Comparison of ENCODE assay signal across 10 mouse cellular contexts in the genomic region with DNA sequence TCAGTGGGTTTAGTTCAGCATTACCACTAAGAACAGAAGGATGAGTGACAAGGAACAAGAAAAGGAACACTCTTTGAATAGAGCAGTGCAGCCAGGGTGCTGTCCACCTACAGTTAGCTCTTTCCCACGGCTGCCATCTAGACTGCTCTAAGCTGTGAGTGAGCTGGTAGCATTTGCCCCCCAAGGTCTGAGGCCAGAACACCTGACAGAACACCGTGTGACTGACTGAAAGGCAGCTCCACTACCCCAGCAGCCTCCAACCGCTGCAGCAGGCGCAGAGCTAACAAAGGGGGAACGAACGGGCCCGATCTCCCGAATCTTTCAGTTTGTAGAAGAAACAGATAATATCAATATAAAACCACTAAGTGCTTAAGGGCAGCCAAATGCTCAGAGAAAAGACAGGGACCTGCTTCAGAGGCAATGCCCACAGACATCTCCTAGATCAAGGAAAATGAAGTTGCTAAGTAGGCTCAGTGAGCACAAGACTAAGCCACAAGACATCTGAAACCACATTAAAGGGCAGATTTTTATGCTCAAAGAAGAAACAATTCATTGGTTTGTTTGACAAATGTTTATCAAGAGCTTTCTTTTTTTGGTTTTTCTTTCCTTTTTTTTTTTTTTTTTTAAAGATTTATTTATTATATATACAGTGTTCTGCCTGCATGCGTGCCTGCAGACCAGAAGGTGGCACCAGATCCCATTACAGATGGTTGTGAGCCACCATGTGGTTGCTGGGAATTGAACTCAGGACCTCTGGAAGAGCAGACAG. TPM values are rescaled to one million over a fixed set of nuclear protein-coding genes. Genes with fewer than 3 reads are reported as not detected.
DNase-seq lines count a peak whose midpoint lies in the region; ATAC-seq and TF ChIP-seq lines count a peak whose summit lies in the region.
"Had no signal": no experiment of that assay in that cellular context is flagged by ENCODE, and none has a peak within 500 bp of the region (broad histone marks: within the 10 kb centered on the region; RNA-seq: fewer than 3 reads in every experiment).

No protein-coding gene starts in this region.

- no peak overlapping the region for H3K4me3 ChIP-seq in heart, embryonic 14.5 days (ENCODE audit: control insufficient read depth in 1 of 2, insufficient read depth in 1 of 2, low read depth in 1 of 2, low read length in 2 of 2)
- no peak overlapping the region for H3K4me3 ChIP-seq in neural tube, embryonic 13.5 days
- no peak overlapping the region for H3K4me3 ChIP-seq in liver, embryonic 12.5 days
- no peak overlapping the region for H3K4me3 ChIP-seq in left cerebral cortex, adult 2 months

- H3K36me3 ChIP-seq in heart, embryonic 14.5 days (ENCODE audit: control insufficient read depth, insufficient read depth, low read length) = peaks cover 5% of the 10 kb centered on the region; the same call in 1 of the 2 replicates
- H3K36me3 ChIP-seq in neural tube, embryonic 13.5 days = no peaks in the 10 kb centered on the region
- peaks cover 31% of the 10 kb centered on the region for H3K36me3 ChIP-seq in liver, embryonic 12.5 days

- peak overlapping the region; percentile 48; the same call in 1 of the 2 replicates for H3K9ac ChIP-seq in heart, embryonic 14.5 days (ENCODE audit: low read length)
- 0 out of 2 replicates have a peak overlapping the region, but pooled peaks have one; percentile 8 for H3K9ac ChIP-seq in neural tube, embryonic 13.5 days
- H3K9ac ChIP-seq in liver, embryonic 12.5 days = no peak overlapping the region

- no peaks in the 10 kb centered on the region for H3K27me3 ChIP-seq in heart, embryonic 14.5 days (ENCODE audit: control insufficient read depth, insufficient read depth, low read length)
- H3K27me3 ChIP-seq in neural tube, embryonic 13.5 days = no peaks in the 10 kb centered on the region
- H3K27me3 ChIP-seq in liver, embryonic 12.5 days (replicated peaks) = no peaks in the 10 kb centered on the region

- H3K9me3 ChIP-seq in heart, embryonic 14.5 days (ENCODE audit: control insufficient read depth, low read length) = no peaks in the 10 kb centered on the region
- H3K9me3 ChIP-seq in neural tube, embryonic 13.5 days = no peaks in the 10 kb centered on the region
- peaks cover 4% of the 10 kb centered on the region; the same call in 1 of the 2 replicates for H3K9me3 ChIP-seq in liver, embryonic 12.5 days (replicated peaks)

- no peak overlapping the region for H3K4me2 ChIP-seq in heart, embryonic 14.5 days (ENCODE audit: low read length)
- no peak overlapping the region for H3K4me2 ChIP-seq in neural tube, embryonic 13.5 days
- H3K4me2 ChIP-seq in liver, embryonic 12.5 days = no peak overlapping the region

- H3K27ac ChIP-seq in heart, embryonic 14.5 days (replicated peaks in 1 of 2; ENCODE audit: control insufficient read depth in 1 of 2, insufficient read depth in 1 of 2, low read depth in 2 of 2, low read length in 2 of 2) = peak overlapping the region; percentile 30 to 58; a peak in 2 of 4 replicates
- H3K27ac ChIP-seq in neural tube, embryonic 13.5 days (replicated peaks) = no peak overlapping the region
- peak overlapping the region; percentile 43; the same call in 1 of the 2 replicates for H3K27ac ChIP-seq in liver, embryonic 12.5 days
- H3K27ac ChIP-seq in left cerebral cortex, adult 2 months = no peak overlapping the region

- peaks cover 26 to 67% of the 10 kb centered on the region in 2 experiments for H3K4me1 ChIP-seq in heart, embryonic 14.5 days (ENCODE audit: control insufficient read depth in 2 of 2, insufficient read depth in 2 of 2, low read length in 2 of 2)
- peaks cover 32% of the 10 kb centered on the region for H3K4me1 ChIP-seq in neural tube, embryonic 13.5 days (replicated peaks)
- peaks cover 68% of the 10 kb centered on the region for H3K4me1 ChIP-seq in liver, embryonic 12.5 days

- DNase-seq in heart, adult 9 months (ENCODE audit: low spot score in 2 of 2) = no peak
- DNase-seq in neural tube, embryonic 10.5 days (ENCODE audit: extremely low spot score, low spot score) = no peak
- no peak for DNase-seq in left cerebral cortex, adult 2 months (ENCODE audit: extremely low spot score in 1 of 2, low spot score in 2 of 2)
- DNase-seq in layer of hippocampus, adult 9-10 months (ENCODE audit: low spot score) = no peak
- DNase-seq: cerebellum, postnatal 25 days had no signal

- ATAC-seq in heart, embryonic 14.5 days (ENCODE audit: insufficient number of reproducible peaks, insufficient read depth, low FRiP score, low read depth) = no peak
- no peak for ATAC-seq in neural tube, embryonic 13.5 days (ENCODE audit: low read depth)
- ATAC-seq in liver, embryonic 12.5 days = no peak
- ATAC-seq in monocyte, adult 5-6 weeks (replicated peaks; ENCODE audit: insufficient number of reproducible peaks, low FRiP score, low TSS enrichment, poor library complexity, severe bottlenecking) = no peak
- ATAC-seq: forebrain, embryonic 14.5 days had no signal

- intact Hi-C loops in left cerebral cortex, adult 2 months (cut with DNase I) = no loop called here

- TF ChIP-seq CTCF in left cerebral cortex, adult 2 months (IDR thresholded peaks at IDR 0.05) = no peak; the same call in 1 of the 2 replicates

- whole genome bisulfite sequencing in heart, embryonic 14.5 days = 63% methylated on average over 9 of the region's 9 CpGs
- WGBS in neural tube, embryonic 13.5 days = 80% methylated on average over 9 of the region's 9 CpGs
- WGBS in liver, embryonic 12.5 days (ENCODE audit: insufficient replicate concordance) = 47% methylated on average over 9 of the region's 9 CpGs

RNA-seq across cellular contexts. Expression of gene Clic4, which starts 24.2 kb away (rescaled TPM):
- 181 and 194 TPM in 2 replicates for polyA plus RNA-seq in heart, embryonic 14.5 days (2014; fragmentation: Nextera tagmentation; extraction: Ambion mirVana)
- polyA plus RNA-seq in neural tube, embryonic 13.5 days (2015; fragmentation: Nextera tagmentation; extraction: Ambion mirVana) = 76.3 and 84.4 TPM in 2 replicates
- 161 and 169 TPM in 2 replicates for polyA plus RNA-seq in liver, embryonic 12.5 days (2016; fragmentation: Nextera tagmentation; extraction: Ambion mirVana)
- total RNA-seq in left cerebral cortex, adult 2 months (2021) = 10 to 100 TPM; 29.5 to 34.3 TPM
- 39.4 to 61.3 TPM (median 41.0 TPM) in 3 replicates for total RNA-seq in monocyte, adult 5-6 weeks (2017)

Comparison
In these comparisons a context has a peak if more than half of its experiments do, and no peak if none do; other contexts are left out.
1. H3K27ac ChIP-seq: peak in heart, embryonic 14.5 days (2 of 2) and liver, embryonic 12.5 days (single experiment); none in neural tube, embryonic 13.5 days (single experiment) and left cerebral cortex, adult 2 months (single experiment).